Mouse (Mus musculus): ENCODE data around the gene Adarb2. TPM values are rescaled to one million over a fixed set of nuclear protein-coding genes. Genes with fewer than 3 reads are reported as not detected.
A peak's percentile ranks its signal among the peaks of the same experiment; 100 is the strongest.

Adarb2 gene
- polyA plus RNA-seq, 1 experiment, result not detected

DNA sequence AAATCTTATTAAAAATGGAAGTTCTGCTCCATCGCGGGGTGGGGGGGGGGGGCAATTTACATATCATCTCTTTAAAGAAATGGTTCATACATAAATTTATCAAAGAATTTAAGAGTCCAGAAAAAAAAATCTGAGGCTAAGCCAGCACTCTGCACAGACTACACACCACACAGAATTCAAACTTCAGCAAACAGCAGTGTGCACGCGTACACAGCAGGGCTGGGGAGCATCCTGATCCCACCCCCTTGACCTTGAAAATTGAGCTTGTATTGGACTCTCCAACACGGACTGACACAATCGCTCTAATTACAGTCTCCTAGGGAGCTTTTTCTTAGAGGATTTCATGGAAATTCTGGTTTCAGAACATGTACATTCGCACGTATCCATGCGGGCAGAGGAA is 490.1 kb downstream of the Adarb2 start:
- WGBS, result 74% methylated on average over 9 of the region's 9 CpGs
- no peak for DNase-seq
- Histone ChIP-seq H3K27ac (ENCODE audit: insufficient read depth, low read depth, low read length) (no peak overlapping the region), H3K36me3 (ENCODE audit: control insufficient read depth, insufficient read depth, low read length) (no peaks in the 10 kb centered on the region), H3K4me3 (ENCODE audit: insufficient read depth, low read depth, low read length) (no peak overlapping the region), H3K4me1 (ENCODE audit: control insufficient read depth, insufficient read depth, low read length) (no peaks in the 10 kb centered on the region), H3K27me3 (replicated peaks; ENCODE audit: control insufficient read depth, insufficient read depth, low read length) (no peaks in the 10 kb centered on the region)
- TF ChIP-seq POLR2A (IDR thresholded peaks at IDR 0.05; ENCODE audit: low read depth, low read length) (no peak), CTCF (conservative IDR thresholded peaks at IDR 0.05; ENCODE audit: insufficient read depth, insufficient read length, low read depth, low read length) (no peak)

DNA sequence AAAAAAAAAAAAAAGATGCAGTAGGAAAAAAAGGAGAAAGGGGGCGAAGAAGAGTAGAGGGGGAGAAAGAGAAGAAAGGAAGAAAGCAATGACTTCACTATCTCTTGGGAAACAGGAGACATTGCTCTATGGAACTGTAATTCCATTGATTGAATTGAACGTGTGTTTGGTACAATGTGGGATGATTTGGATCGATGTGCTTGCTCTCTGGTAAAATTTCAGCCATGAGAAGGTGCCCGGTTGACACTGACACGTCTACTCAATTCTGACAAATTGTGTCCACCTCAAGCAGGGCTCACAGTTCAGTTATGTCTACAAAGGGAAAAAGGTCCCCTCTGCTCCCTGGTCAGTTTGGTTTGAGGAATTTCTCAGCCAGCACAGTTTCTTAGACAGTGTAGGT is 495.8 kb downstream of the Adarb2 start:
- H3K27ac ChIP-seq (ENCODE audit: insufficient read depth, low read depth, low read length), result no peak overlapping the region
- H3K36me3 ChIP-seq (ENCODE audit: control insufficient read depth, insufficient read depth, low read length), result no peaks in the 10 kb centered on the region

DNA sequence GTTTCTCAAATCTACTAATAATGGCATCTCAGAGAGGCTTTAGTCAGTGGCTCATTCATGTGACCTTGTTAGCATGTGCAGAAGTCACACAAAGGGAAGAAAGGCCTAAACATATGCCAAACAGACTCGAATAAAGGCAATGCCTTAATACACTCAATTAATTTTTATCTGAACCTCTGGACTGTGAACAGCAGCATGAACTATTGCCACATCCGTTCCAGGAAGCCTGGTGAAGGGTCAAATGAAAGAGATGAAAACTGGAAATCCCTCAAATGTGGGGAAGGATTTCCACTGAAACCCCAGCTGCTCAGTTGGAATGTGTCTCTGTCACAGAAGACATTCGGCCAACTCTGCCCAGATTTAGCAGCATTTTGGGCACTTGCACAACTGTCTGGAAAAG is 497.2 kb downstream of the Adarb2 start:
- no peaks in the 10 kb centered on the region for H3K4me1 ChIP-seq (ENCODE audit: control insufficient read depth, insufficient read depth, low read length)
- 25% methylated on average over 3 of the region's 3 CpGs for WGBS
- H3K27me3 ChIP-seq (replicated peaks; ENCODE audit: control insufficient read depth, insufficient read depth, low read length), result no peaks in the 10 kb centered on the region
- H3K27ac ChIP-seq (ENCODE audit: insufficient read depth, low read depth, low read length), result no peak overlapping the region
- no peak overlapping the region for H3K4me3 ChIP-seq (ENCODE audit: insufficient read depth, low read depth, low read length)
- no peaks in the 10 kb centered on the region for H3K36me3 ChIP-seq (ENCODE audit: control insufficient read depth, insufficient read depth, low read length)
- no peak for TF ChIP-seq CTCF (conservative IDR thresholded peaks at IDR 0.05; ENCODE audit: insufficient read depth, insufficient read length, low read depth, low read length)
- DNase-seq, result peak; percentile 29

More for the DNA sequence above, 495.8 kb downstream of the Adarb2 start:
- Histone ChIP-seq H3K4me1 (ENCODE audit: control insufficient read depth, insufficient read depth, low read length) (no peaks in the 10 kb centered on the region), H3K4me3 (ENCODE audit: insufficient read depth, low read depth, low read length) (no peak overlapping the region), H3K27me3 (replicated peaks; ENCODE audit: control insufficient read depth, insufficient read depth, low read length) (no peaks in the 10 kb centered on the region)
- TF ChIP-seq CTCF (conservative IDR thresholded peaks at IDR 0.05; ENCODE audit: insufficient read depth, insufficient read length, low read depth, low read length) (no peak), POLR2A (IDR thresholded peaks at IDR 0.05; ENCODE audit: low read depth, low read length) (no peak)
- WGBS, result 88% methylated on average over 5 of the region's 5 CpGs
- DNase-seq, result no peak

DNA sequence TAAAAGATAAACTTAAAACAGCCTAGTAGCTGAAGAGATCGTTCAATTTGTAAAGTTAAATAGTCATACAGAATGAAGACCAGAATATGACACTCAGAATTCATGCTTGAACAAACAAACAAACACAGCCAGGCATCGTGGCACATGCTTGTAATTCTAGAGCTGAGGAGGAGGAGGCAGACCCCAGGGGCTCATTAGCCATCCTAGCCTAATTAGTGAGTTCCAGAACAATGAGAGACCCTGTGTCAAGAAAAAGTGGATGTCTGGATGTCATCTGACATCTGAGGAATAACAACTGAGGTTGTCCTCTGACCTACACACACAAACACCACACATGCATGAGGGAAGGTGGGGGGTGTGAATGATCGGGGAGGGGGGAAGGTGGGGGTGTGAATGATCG is 498.3 kb downstream of the Adarb2 start:
- DNase-seq, result no peak
- Histone ChIP-seq H3K27ac (ENCODE audit: insufficient read depth, low read depth, low read length) (no peak overlapping the region), H3K4me3 (ENCODE audit: insufficient read depth, low read depth, low read length) (no peak overlapping the region), H3K36me3 (ENCODE audit: control insufficient read depth, insufficient read depth, low read length) (no peaks in the 10 kb centered on the region), H3K4me1 (ENCODE audit: control insufficient read depth, insufficient read depth, low read length) (no peaks in the 10 kb centered on the region), H3K27me3 (replicated peaks; ENCODE audit: control insufficient read depth, insufficient read depth, low read length) (no peaks in the 10 kb centered on the region)
- WGBS, result 47% methylated on average over 4 of the region's 4 CpGs
- TF ChIP-seq POLR2A (IDR thresholded peaks at IDR 0.05; ENCODE audit: low read depth, low read length), result no peak
- TF ChIP-seq CTCF (conservative IDR thresholded peaks at IDR 0.05; ENCODE audit: insufficient read depth, insufficient read length, low read depth, low read length), result no peak

DNA sequence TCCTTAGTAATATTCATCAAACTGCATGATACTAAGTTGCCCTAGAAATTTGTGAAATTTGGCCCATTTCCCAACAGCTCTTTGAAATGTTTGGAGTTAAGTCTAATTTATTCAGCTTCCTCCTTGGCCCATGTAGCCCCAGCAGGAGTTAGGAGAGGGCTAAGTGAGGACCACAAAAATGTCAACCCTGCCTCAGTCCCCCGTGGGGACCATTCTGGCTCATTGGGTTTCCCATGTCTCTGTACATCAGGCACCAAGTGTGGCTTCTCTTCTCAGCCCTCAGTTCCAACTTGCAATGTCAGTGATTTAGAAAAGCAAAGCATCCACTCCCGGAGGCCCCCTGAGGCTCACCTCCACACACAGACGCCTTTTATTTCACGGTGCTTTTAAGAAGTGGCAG is 502.6 kb downstream of the Adarb2 start:
- Histone ChIP-seq H3K4me3 (ENCODE audit: insufficient read depth, low read depth, low read length) (no peak overlapping the region), H3K27me3 (replicated peaks; ENCODE audit: control insufficient read depth, insufficient read depth, low read length) (no peaks in the 10 kb centered on the region), H3K27ac (ENCODE audit: insufficient read depth, low read depth, low read length) (no peak overlapping the region), H3K36me3 (ENCODE audit: control insufficient read depth, insufficient read depth, low read length) (no peaks in the 10 kb centered on the region), H3K4me1 (ENCODE audit: control insufficient read depth, insufficient read depth, low read length) (no peaks in the 10 kb centered on the region)
- WGBS, result 40% methylated on average over 4 of the region's 4 CpGs
- TF ChIP-seq POLR2A (IDR thresholded peaks at IDR 0.05; ENCODE audit: low read depth, low read length), result no peak
- no peak for DNase-seq

DNA sequence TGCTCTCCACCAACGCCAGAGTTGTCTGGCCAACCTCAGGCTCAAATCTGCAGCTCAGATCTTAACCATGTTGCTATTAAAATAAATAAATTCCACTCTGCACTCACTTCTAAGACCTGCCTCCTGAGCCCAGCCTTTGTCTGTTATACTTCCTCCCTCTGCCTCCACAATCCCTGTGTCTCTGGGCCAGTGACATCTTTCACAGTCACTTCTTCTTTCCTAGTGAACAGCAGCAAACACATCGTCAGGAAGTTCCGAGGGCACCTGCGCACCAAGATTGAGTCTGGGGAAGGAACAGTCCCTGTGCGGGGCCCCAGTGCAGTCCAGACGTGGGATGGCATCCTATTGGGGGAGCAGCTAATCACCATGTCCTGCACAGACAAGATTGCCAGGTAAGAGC is 510.7 kb downstream of the Adarb2 start:
- no peaks in the 10 kb centered on the region for H3K4me1 ChIP-seq (ENCODE audit: control insufficient read depth, insufficient read depth, low read length)
- no peak for DNase-seq
- TF ChIP-seq POLR2A (IDR thresholded peaks at IDR 0.05; ENCODE audit: low read depth, low read length), result no peak
- no peak for TF ChIP-seq CTCF (conservative IDR thresholded peaks at IDR 0.05; ENCODE audit: insufficient read depth, insufficient read length, low read depth, low read length)
- no peaks in the 10 kb centered on the region for H3K36me3 ChIP-seq (ENCODE audit: control insufficient read depth, insufficient read depth, low read length)
- H3K27me3 ChIP-seq (replicated peaks; ENCODE audit: control insufficient read depth, insufficient read depth, low read length), result no peaks in the 10 kb centered on the region
- H3K27ac ChIP-seq (ENCODE audit: insufficient read depth, low read depth, low read length), result no peak overlapping the region
- H3K4me3 ChIP-seq (ENCODE audit: insufficient read depth, low read depth, low read length), result no peak overlapping the region
- 83% methylated on average over 6 of the region's 6 CpGs for WGBS

DNA sequence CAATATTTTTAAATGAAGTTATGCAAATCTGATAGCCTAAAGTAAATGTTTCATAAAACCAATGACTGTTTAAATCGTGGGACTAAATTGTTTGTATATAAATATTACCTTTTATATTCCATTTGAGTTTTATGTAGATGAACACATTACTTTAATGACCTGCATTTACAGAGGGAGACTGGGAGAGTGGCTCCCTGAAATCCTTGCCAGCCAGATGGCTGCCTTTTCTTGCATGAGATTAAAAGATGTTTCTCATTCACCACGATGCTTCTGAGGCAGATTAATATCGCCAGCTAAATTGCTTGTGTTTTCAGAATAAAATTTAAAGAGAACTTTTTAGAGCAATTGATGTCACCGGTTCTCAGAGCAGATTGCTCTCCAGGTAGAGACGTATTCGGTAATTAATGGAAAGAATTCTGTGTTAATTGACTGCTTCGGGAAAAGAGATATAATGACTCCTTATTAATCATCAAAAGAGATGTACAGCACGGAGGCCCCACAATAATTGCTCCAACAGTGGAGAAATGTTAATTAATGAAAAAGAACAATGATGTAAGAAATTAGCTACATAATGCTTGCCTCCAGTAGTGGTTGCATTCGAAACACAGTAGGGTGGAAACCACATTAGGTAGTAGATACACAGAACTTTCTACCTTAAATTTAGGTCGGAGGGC is 527.4 kb downstream of the Adarb2 start:
- Histone ChIP-seq H3K4me3 (ENCODE audit: insufficient read depth, low read depth, low read length) (no peak overlapping the region), H3K4me1 (ENCODE audit: control insufficient read depth, insufficient read depth, low read length) (no peaks in the 10 kb centered on the region), H3K36me3 (ENCODE audit: control insufficient read depth, insufficient read depth, low read length) (no peaks in the 10 kb centered on the region), H3K27ac (ENCODE audit: insufficient read depth, low read depth, low read length) (no peak overlapping the region), H3K27me3 (replicated peaks; ENCODE audit: control insufficient read depth, insufficient read depth, low read length) (no peaks in the 10 kb centered on the region)
- no peak for DNase-seq
- WGBS, result 85% methylated on average over 10 of the region's 10 CpGs
- TF ChIP-seq CTCF (conservative IDR thresholded peaks at IDR 0.05; ENCODE audit: insufficient read depth, insufficient read length, low read depth, low read length) (no peak), POLR2A (IDR thresholded peaks at IDR 0.05; ENCODE audit: low read depth, low read length) (no peak)
